Mouse (Mus musculus) midbrain, postnatal 0 days (tissue): Measurements from ENCODE around the gene Rps2. TPM values are rescaled to one million over a fixed set of nuclear protein-coding genes. Genes with fewer than 3 reads are reported as not detected.

ENCODE experiments used
- ATAC-seq: fragments of 200-750 bp; cut with Nextera tagmentation; 2 replicates; pipeline ENCODE4 v1.8.0; 2017; ENCODE audit warnings: moderate number of reproducible peaks, mild to moderate bottlenecking, moderate TSS enrichment, moderate library complexity; ENCODE audit not compliant: low FRiP score
- DNase-seq: peaks from one replicate; pipeline ENCODE4 v3.0.0-alpha.2; 2015; ENCODE audit warnings: low spot score
- H3K27ac ChIP-seq: fragments of 300-500 bp; sonication (generic); 2 replicates; pipeline ENCODE4 v1.5.1; 2014; ENCODE audit warnings: low read depth, mild to moderate bottlenecking, low read length, mixed read lengths
- H3K27me3 ChIP-seq: fragments of 300-500 bp; sonication (generic); 2 replicates; pipeline ENCODE4 v1.6.1; 2014; ENCODE audit warnings: low read length, control low read depth, mixed read lengths; ENCODE audit not compliant: insufficient read depth
- H3K36me3 ChIP-seq: fragments of 300-500 bp; sonication (generic); 2 replicates; pipeline ENCODE4 v1.6.1; 2014; ENCODE audit warnings: low read length, control low read depth, mixed read lengths; ENCODE audit not compliant: insufficient read depth
- H3K4me1 ChIP-seq: fragments of 300-500 bp; sonication (generic); 2 replicates; pipeline ENCODE4 v1.6.1; 2014; ENCODE audit warnings: mild to moderate bottlenecking, control low read depth, antibody characterized with exemption, low read length, mixed read lengths; ENCODE audit not compliant: insufficient read depth
- H3K4me2 ChIP-seq: fragments of 300-500 bp; sonication (generic); 2 replicates; pipeline ENCODE4 v1.6.1; 2014; ENCODE audit warnings: low read depth, mild to moderate bottlenecking, low read length, mixed read lengths; ENCODE audit not compliant: poor library complexity, severe bottlenecking
- H3K4me3 ChIP-seq: fragments of 300-500 bp; sonication (generic); 2 replicates; pipeline ENCODE4 v1.5.1; 2014; ENCODE audit warnings: low read depth, mild to moderate bottlenecking, low read length, moderate library complexity
- H3K9ac ChIP-seq: fragments of 300-500 bp; sonication (generic); replicated peaks from 2 replicates; pipeline ENCODE4 v1.6.1; 2014; ENCODE audit warnings: mild to moderate bottlenecking, low read length, moderate library complexity, mixed read lengths; ENCODE audit not compliant: poor library complexity, severe bottlenecking
- H3K9me3 ChIP-seq: fragments of 300-500 bp; sonication (generic); 2 replicates; pipeline ENCODE4 v1.6.1; 2016; ENCODE audit warnings: low read length, control low read depth
- CTCF ChIP-seq: IDR thresholded peaks from 2 replicates; pipeline ENCODE4 v1.5.1; 2016; ENCODE audit warnings: antibody characterized with exemption, mild to moderate bottlenecking
- WGBS: fragments of 180-500 bp; shearing (Covaris S2); extraction: QIAGEN DNeasy Blood & Tissue Kit; methylation state at CpG from one replicate; pipeline ENCODE4 v1.1.7; 2014; 5-methylcytosine and 5-hydroxymethylcytosine counted together
- polyA plus RNA-seq: library from polyadenylated mRNA; unstranded; fragments of >200 nt; fragmentation: Nextera tagmentation; extraction: Ambion mirVana; gene quantifications from 2 replicates; pipeline ENCODE4 v1.2.1, GENCODE M21; 2015
- total RNA-seq: library from RNA; depleted of rRNA; stranded (reverse); fragments of >200 nt; gene quantifications from 2 replicates; pipeline ENCODE4 v1.2.3, GENCODE M21; 2014

Gene Rps2
- total and polyA plus RNA-seq, 2 experiments from 2014 or later, result 749 to 2,389 TPM

GRCm38 (mm10) chr17:24743896-24744295 lies 26.0 kb downstream of the Rps2 start:
- no peaks in the 10 kb centered on the region for H3K9me3 ChIP-seq
- DNase-seq (no peak), ATAC-seq (no peak)
- no peak overlapping the region for H3K9ac ChIP-seq
- 0 out of 2 replicates have a peak, but pooled peaks cover 3% of the 10 kb centered on the region for H3K36me3 ChIP-seq
- 76% methylated on average over 5 of the region's 5 CpGs for WGBS
- H3K27ac ChIP-seq, result no peak overlapping the region
- no peak overlapping the region for H3K4me3 ChIP-seq
- no peak overlapping the region for H3K4me2 ChIP-seq
- no peaks in the 10 kb centered on the region for H3K27me3 ChIP-seq
- no peaks in the 10 kb centered on the region for H3K4me1 ChIP-seq
- no peak for TF ChIP-seq CTCF

- no peak for TF ChIP-seq CTCF
- H3K4me3 ChIP-seq, result no peak overlapping the region
- H3K9me3 ChIP-seq, result no peaks in the 10 kb centered on the region
- H3K27ac ChIP-seq, result no peak overlapping the region
- no peak overlapping the region for H3K4me2 ChIP-seq
- DNase-seq, result no peak
- 0 out of 2 replicates have a peak, but pooled peaks cover 3% of the 10 kb centered on the region for H3K36me3 ChIP-seq
- H3K27me3 ChIP-seq, result no peaks in the 10 kb centered on the region
- 76% methylated on average over 3 of the region's 3 CpGs for WGBS
- no peak for ATAC-seq
- no peaks in the 10 kb centered on the region for H3K4me1 ChIP-seq
- H3K9ac ChIP-seq, result no peak overlapping the region
Measured at GRCm38 (mm10) chr17:24744381-24744780, 26.5 kb downstream of the Rps2 start.

GRCm38 (mm10) chr17:24745526-24746497 lies 27.9 kb downstream of the Rps2 start:
- Histone ChIP-seq H3K27ac (no peak overlapping the region; the same call in 1 of the 2 replicates), H3K9me3 (no peaks in the 10 kb centered on the region), H3K4me3 (no peak overlapping the region), H3K4me1 (no peaks in the 10 kb centered on the region), H3K27me3 (peaks cover 10% of the 10 kb centered on the region), H3K36me3 (0 out of 2 replicates have a peak, but pooled peaks cover 3% of the 10 kb centered on the region), H3K9ac (no peak overlapping the region), H3K4me2 (no peak overlapping the region)
- ATAC-seq (peak; percentile 73), DNase-seq (peak; percentile 95)
- 20% methylated on average over 7 of the region's 7 CpGs for WGBS
- TF ChIP-seq CTCF, result peak; percentile 95

GRCm38 (mm10) chr17:24746986-24747385 lies 29.1 kb downstream of the Rps2 start:
- Histone ChIP-seq H3K27me3 (peaks cover 21% of the 10 kb centered on the region), H3K36me3 (0 out of 2 replicates have a peak, but pooled peaks cover 3% of the 10 kb centered on the region), H3K9me3 (no peaks in the 10 kb centered on the region), H3K4me1 (no peaks in the 10 kb centered on the region), H3K4me2 (no peak overlapping the region), H3K4me3 (no peak overlapping the region), H3K9ac (no peak overlapping the region), H3K27ac (no peak overlapping the region)
- ATAC-seq (no peak), DNase-seq (no peak)
- TF ChIP-seq CTCF, result no peak
- 40% methylated on average over 4 of the region's 4 CpGs for WGBS

GRCm38 (mm10) chr17:24751528-24751927 lies 33.6 kb downstream of the Rps2 start:
- DNase-seq, result no peak
- ATAC-seq, result no peak
- TF ChIP-seq CTCF, result no peak
- Histone ChIP-seq H3K27me3 (peaks cover 58% of the 10 kb centered on the region), H3K4me2 (no peak overlapping the region), H3K4me3 (no peak overlapping the region), H3K4me1 (0 out of 2 replicates have a peak, but pooled peaks cover 3% of the 10 kb centered on the region), H3K27ac (no peak overlapping the region), H3K9me3 (no peaks in the 10 kb centered on the region), H3K9ac (no peak overlapping the region), H3K36me3 (no peaks in the 10 kb centered on the region)
- WGBS, result 13% methylated on average over 4 of the region's 4 CpGs
